Mouse (Mus musculus) bone marrow macrophage, adult 2 months (primary cell): ENCODE results near the gene Gm5662. TPM values are rescaled to one million over a fixed set of nuclear protein-coding genes. Genes with fewer than 3 reads are reported as not detected.
"Not testable (repeated sequence)": the region's sequence is repeated elsewhere in the genome, so short reads cannot be mapped to it uniquely, and the experiment has no call there.

Experiments used
- H3K27ac ChIP-seq: 2 replicates; pipeline ENCODE4 v1.5.1; 2012; ENCODE audit warnings: low read depth, low read length; ENCODE audit not compliant: insufficient read depth
- H3K4me1 ChIP-seq: 2 replicates; pipeline ENCODE4 v1.6.1; 2012; ENCODE audit warnings: low read length; ENCODE audit not compliant: control insufficient read depth, insufficient read depth
- H3K4me3 ChIP-seq: 2 replicates; pipeline ENCODE4 v1.5.1; 2012; ENCODE audit warnings: mild to moderate bottlenecking, low read length, moderate library complexity; ENCODE audit not compliant: insufficient read depth
- CTCF ChIP-seq: IDR thresholded peaks from 2 replicates; pipeline ENCODE4 v1.5.1; 2012; ENCODE audit warnings: low read depth, mild to moderate bottlenecking, low read length, moderate library complexity
- POLR2A ChIP-seq: IDR thresholded peaks from 2 replicates; pipeline ENCODE4 v1.6.1; 2012; ENCODE audit warnings: mild to moderate bottlenecking, low read depth, low read length, borderline replicate concordance
- polyA plus RNA-seq: library from polyadenylated mRNA; stranded (reverse); fragments of >200 nt; gene quantifications from 2 replicates; pipeline ENCODE4 v1.2.4, GENCODE M21; 2012; ENCODE audit not compliant: missing spikeins, insufficient read depth, insufficient read length

Gm5662 gene
- polyA plus RNA-seq, result not detected in 2 replicates

GRCm38 (mm10) chr12:88274400-88274799 lies at the start of gene Gm5662:
Gene Gm5662, minus strand, starts transcription at chr12:88274500.
- not testable (repeated sequence) for H3K4me3 ChIP-seq, H3K4me1 ChIP-seq, H3K27ac ChIP-seq

GRCm38 (mm10) chr12:88323926-88324325 lies 49.6 kb upstream of the Gm5662 start, which contains the start of gene Gm5039:
Gene Gm5039, minus strand, starts transcription at chr12:88324026.
- H3K27ac ChIP-seq, H3K4me1 ChIP-seq, H3K4me3 ChIP-seq: not testable (repeated sequence)

GRCm38 (mm10) chr12:88314556-88314955 lies 40.3 kb upstream of the Gm5662 start:
- TF ChIP-seq CTCF (no peak), POLR2A (no peak)
- Histone ChIP-seq H3K4me1 (no peaks in the 10 kb centered on the region), H3K27ac (no peak overlapping the region), H3K4me3 (no peak overlapping the region)

- H3K4me3 ChIP-seq, H3K27ac ChIP-seq, H3K4me1 ChIP-seq: not testable (repeated sequence)
These were observed 22.9 kb upstream of the Gm5662 start for GRCm38 (mm10) chr12:88297171-88297570.

- H3K27ac ChIP-seq, H3K4me3 ChIP-seq, H3K4me1 ChIP-seq: not testable (repeated sequence)
These were observed 18.8 kb upstream of the Gm5662 start for GRCm38 (mm10) chr12:88293082-88293481.

- not testable (repeated sequence) for H3K27ac ChIP-seq, H3K4me1 ChIP-seq, H3K4me3 ChIP-seq
These were observed 10.9 kb upstream of the Gm5662 start for GRCm38 (mm10) chr12:88285224-88285623.

- no peak overlapping the region for H3K27ac ChIP-seq
- H3K4me3 ChIP-seq, result no peak overlapping the region
- no peaks in the 10 kb centered on the region; the same call in 1 of the 2 replicates for H3K4me1 ChIP-seq
- TF ChIP-seq CTCF (no peak), POLR2A (no peak)
These were observed 17.1 kb downstream of the Gm5662 start for GRCm38 (mm10) chr12:88257241-88257640.

GRCm38 (mm10) chr12:88255917-88256316 lies 18.4 kb downstream of the Gm5662 start:
- not testable (repeated sequence) for H3K4me3 ChIP-seq, H3K4me1 ChIP-seq, H3K27ac ChIP-seq

- not testable (repeated sequence) for H3K4me3 ChIP-seq, H3K4me1 ChIP-seq, H3K27ac ChIP-seq
These were observed 24.3 kb downstream of the Gm5662 start, which contains the start of gene Gm8332 for GRCm38 (mm10) chr12:88250000-88250399. Gene Gm8332, minus strand, starts transcription at chr12:88250100.

- not testable (repeated sequence) for H3K27ac ChIP-seq, H3K4me3 ChIP-seq, H3K4me1 ChIP-seq
These were observed 28.5 kb downstream of the Gm5662 start for GRCm38 (mm10) chr12:88245786-88246185.

GRCm38 (mm10) chr12:88242940-88243339 lies 31.4 kb downstream of the Gm5662 start:
- not testable (repeated sequence) for H3K4me3 ChIP-seq, H3K27ac ChIP-seq, H3K4me1 ChIP-seq

Other genes starting within 250 kb of the Gm5662 start
- not detected in 2 replicates for gene Gm2056, start 247.5 kb downstream of the Gm5662 start, polyA plus RNA-seq
- not detected in 2 replicates for gene Gm16368, start 190.8 kb downstream of the Gm5662 start, polyA plus RNA-seq
- not detected in 2 replicates for gene Gm10436, start 92.4 kb downstream of the Gm5662 start, polyA plus RNA-seq
- gene Gm8332, start 24.4 kb downstream of the Gm5662 start, polyA plus RNA-seq, result not detected in 2 replicates
- not detected in 2 replicates for gene Gm5039, start 49.5 kb upstream of the Gm5662 start, polyA plus RNA-seq
- gene Adck1, start 86.1 kb upstream of the Gm5662 start, polyA plus RNA-seq, result 9.9 and 10.2 TPM in 2 replicates